Mouse (Mus musculus) embryonic facial prominence, embryonic 10.5 days (tissue): ENCODE data around the gene Stat1. TPM values are rescaled to one million over a fixed set of nuclear protein-coding genes. Genes with fewer than 3 reads are reported as not detected.

ENCODE experiments used
- DNase-seq: peaks from one replicate; pipeline ENCODE4 v3.0.0-alpha.2; 2017; ENCODE audit warnings: low spot score
- H3K27ac ChIP-seq: fragments of 300-500 bp; sonication (generic); replicated peaks from 2 replicates; pipeline ENCODE4 v1.5.1; 2016; ENCODE audit warnings: mild to moderate bottlenecking
- H3K27me3 ChIP-seq: fragments of 300-500 bp; sonication (generic); replicated peaks from 2 replicates; pipeline ENCODE4 v1.6.1; 2016; ENCODE audit warnings: low read depth, mild to moderate bottlenecking; ENCODE audit not compliant: poor library complexity, severe bottlenecking
- H3K36me3 ChIP-seq: fragments of 300-500 bp; sonication (generic); replicated peaks from 2 replicates; pipeline ENCODE4 v1.6.1; 2016; ENCODE audit warnings: mild to moderate bottlenecking, moderate library complexity
- H3K4me1 ChIP-seq: fragments of 300-500 bp; sonication (generic); 2 replicates; pipeline ENCODE4 v1.6.1; 2016
- H3K4me3 ChIP-seq: fragments of 300-500 bp; sonication (generic); 2 replicates; pipeline ENCODE4 v1.5.1; 2016; ENCODE audit warnings: mild to moderate bottlenecking, moderate library complexity
- H3K9me3 ChIP-seq: fragments of 300-500 bp; sonication (generic); 2 replicates; pipeline ENCODE4 v1.6.1; 2016; ENCODE audit warnings: mild to moderate bottlenecking
- WGBS: fragments of 180-500 bp; shearing (Covaris S2); methylation state at CpG from one replicate; pipeline ENCODE4 v1.1.7; 2016; 5-methylcytosine and 5-hydroxymethylcytosine counted together
- polyA plus RNA-seq: library from polyadenylated mRNA; unstranded; fragments of >200 nt; fragmentation: Nextera tagmentation; extraction: Ambion mirVana; gene quantifications from 2 replicates; pipeline ENCODE4 v1.2.1, GENCODE M21; 2016

Stat1 gene
- polyA plus RNA-seq, 1 experiment from 2014 or later = 11.5 TPM

- Histone ChIP-seq H3K4me1 (no peaks in the 10 kb centered on the region), H3K9me3 (no peaks in the 10 kb centered on the region), H3K27me3 (no peaks in the 10 kb centered on the region), H3K27ac (no peak overlapping the region), H3K4me3 (no peak overlapping the region), H3K36me3 (no peaks in the 10 kb centered on the region)
- DNase-seq = no peak
- 65% methylated on average over 5 of the region's 5 CpGs for WGBS
Measured at GRCm38 (mm10) chr1:52175321-52175720, 56.1 kb downstream of the Stat1 start.

DNA sequence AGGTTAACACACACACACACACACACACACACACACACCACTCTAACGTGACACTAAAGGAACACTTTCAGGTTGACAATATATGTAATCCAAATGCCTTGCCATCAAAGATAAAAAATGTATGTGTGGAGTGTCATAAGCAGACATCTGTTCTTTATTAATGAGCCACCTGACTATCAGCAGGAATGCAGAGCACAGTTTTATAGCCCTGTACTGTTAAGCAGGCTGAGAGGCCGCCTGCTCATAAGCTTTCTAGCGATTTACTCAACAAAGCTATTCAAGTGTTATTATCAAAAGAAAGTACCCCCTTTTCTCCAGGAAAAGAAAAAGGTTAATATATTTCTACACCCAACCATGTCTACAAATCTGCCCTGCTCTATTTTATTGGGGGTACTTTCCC is 56.7 kb downstream of the Stat1 start:
- no peaks in the 10 kb centered on the region for H3K4me1 ChIP-seq
- H3K9me3 ChIP-seq = no peaks in the 10 kb centered on the region
- H3K27ac ChIP-seq = no peak overlapping the region
- no peaks in the 10 kb centered on the region for H3K36me3 ChIP-seq
- DNase-seq = no peak
- WGBS = 76% methylated on average over 3 of the region's 3 CpGs
- no peak overlapping the region for H3K4me3 ChIP-seq
- H3K27me3 ChIP-seq = no peaks in the 10 kb centered on the region

GRCm38 (mm10) chr1:52176999-52177398 is 57.8 kb downstream of the Stat1 start:
- DNase-seq = no peak
- H3K9me3 ChIP-seq = no peaks in the 10 kb centered on the region
- no peaks in the 10 kb centered on the region for H3K27me3 ChIP-seq
- no peaks in the 10 kb centered on the region for H3K4me1 ChIP-seq
- no peak overlapping the region for H3K4me3 ChIP-seq
- no peaks in the 10 kb centered on the region for H3K36me3 ChIP-seq
- 81% methylated on average over 2 of the region's 2 CpGs for WGBS
- H3K27ac ChIP-seq = no peak overlapping the region

GRCm38 (mm10) chr1:52179939-52180568 is 60.8 kb downstream of the Stat1 start:
- Histone ChIP-seq H3K27me3 (no peaks in the 10 kb centered on the region), H3K9me3 (no peaks in the 10 kb centered on the region), H3K4me1 (no peaks in the 10 kb centered on the region), H3K27ac (no peak overlapping the region), H3K4me3 (no peak overlapping the region), H3K36me3 (no peaks in the 10 kb centered on the region)
- 92% methylated on average over 9 of the region's 9 CpGs for WGBS
- no peak for DNase-seq

- no peaks in the 10 kb centered on the region for H3K36me3 ChIP-seq
- no peak overlapping the region for H3K27ac ChIP-seq
- H3K27me3 ChIP-seq = no peaks in the 10 kb centered on the region
- no peaks in the 10 kb centered on the region for H3K9me3 ChIP-seq
- no peaks in the 10 kb centered on the region for H3K4me1 ChIP-seq
- DNase-seq = no peak
- H3K4me3 ChIP-seq = no peak overlapping the region
Measured at GRCm38 (mm10) chr1:52181994-52182393, 62.8 kb downstream of the Stat1 start.

DNA sequence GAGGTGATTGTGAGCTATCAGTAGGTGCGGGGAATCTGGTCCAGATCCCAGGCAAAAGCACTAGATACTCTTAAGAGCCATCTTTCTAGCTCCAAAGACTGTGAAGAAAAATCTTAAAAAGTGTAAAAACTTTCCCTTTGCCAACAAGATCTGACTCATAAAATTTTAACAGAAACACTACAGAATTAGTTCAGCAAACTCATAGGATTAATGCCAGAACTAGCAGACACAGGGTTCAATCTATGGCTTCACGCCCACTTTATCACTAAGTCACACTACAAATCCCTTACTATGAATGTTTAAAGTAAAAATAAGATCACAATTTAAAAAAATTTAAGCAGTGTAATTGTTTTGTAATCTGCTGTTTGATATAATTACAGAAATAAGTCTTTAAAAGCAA is 63.8 kb downstream of the Stat1 start:
- H3K27ac ChIP-seq = no peak overlapping the region
- H3K27me3 ChIP-seq = no peaks in the 10 kb centered on the region
- H3K4me3 ChIP-seq = no peak overlapping the region
- H3K36me3 ChIP-seq = peaks cover 4% of the 10 kb centered on the region; the same call in 1 of the 2 replicates
- DNase-seq = no peak
- no peaks in the 10 kb centered on the region for H3K4me1 ChIP-seq
- 95% methylated on average over 2 of the region's 2 CpGs for WGBS
- H3K9me3 ChIP-seq = no peaks in the 10 kb centered on the region

Other genes with a start within 250 kb of the Stat1 start
- gene Myo1b, start 203.4 kb upstream of the Stat1 start, polyA plus RNA-seq = 85.5 and 91.6 TPM in 2 replicates
- 1.1 and 1.9 TPM in 2 replicates for gene Stat4, start 132.3 kb upstream of the Stat1 start, polyA plus RNA-seq
- 18.2 and 21.5 TPM in 2 replicates for gene Gls, start 113.8 kb downstream of the Stat1 start, polyA plus RNA-seq